Comparison of ENCODE assay signal across 8 mouse cellular contexts in genomic region chr8:124290911-124291691, GRCm38 (mm10). TPM values are rescaled to one million over a fixed set of nuclear protein-coding genes. Genes with fewer than 3 reads are reported as not detected.
DNase-seq lines count a peak whose midpoint lies in the region; ATAC-seq and TF ChIP-seq lines count a peak whose summit lies in the region.

No protein-coding gene starts in this region.

- intact Hi-C loops in heart, postnatal 36 days (cut with DNase I), result loop anchor here (5.0 kb wide), 1 partner anchor 56 kb away; no protein-coding TSS in a partner anchor

- no peaks in the 10 kb centered on the region for H3K9me3 ChIP-seq in forebrain, embryonic 13.5 days (replicated peaks)
- H3K9me3 ChIP-seq in forebrain, embryonic 12.5 days, result no peaks in the 10 kb centered on the region
- no peaks in the 10 kb centered on the region for H3K9me3 ChIP-seq in lung, postnatal 0 days (ENCODE audit: low read length)

- H3K27me3 ChIP-seq in forebrain, embryonic 13.5 days, result no peaks in the 10 kb centered on the region
- H3K27me3 ChIP-seq in forebrain, embryonic 12.5 days, result no peaks in the 10 kb centered on the region
- no peaks in the 10 kb centered on the region for H3K27me3 ChIP-seq in lung, postnatal 0 days (replicated peaks; ENCODE audit: insufficient read depth, low read length)

- H3K4me2 ChIP-seq in forebrain, embryonic 13.5 days, result no peak overlapping the region
- no peak overlapping the region for H3K4me2 ChIP-seq in forebrain, embryonic 12.5 days
- no peak overlapping the region for H3K4me2 ChIP-seq in lung, postnatal 0 days (replicated peaks; ENCODE audit: low read depth, low read length)

- TF ChIP-seq CTCF in lung, postnatal 0 days (IDR thresholded peaks at IDR 0.05), result peak; percentile 66
- peak; percentile 26; the same call in 1 of the 2 replicates for TF ChIP-seq CTCF in brain, embryonic 14.5 days (IDR thresholded peaks at IDR 0.05; ENCODE audit: borderline replicate concordance, extremely low read depth, insufficient read depth, insufficient read length)

- H3K4me1 ChIP-seq in forebrain, embryonic 13.5 days, result peaks cover 53% of the 10 kb centered on the region
- peaks cover 46% of the 10 kb centered on the region for H3K4me1 ChIP-seq in forebrain, embryonic 12.5 days
- H3K4me1 ChIP-seq in lung, postnatal 0 days (ENCODE audit: insufficient read depth, low read depth, low read length), result peaks cover 6% of the 10 kb centered on the region; the same call in 1 of the 2 replicates

- TF ChIP-seq EP300 in lung, postnatal 0 days (IDR thresholded peaks at IDR 0.05), result no peak

- H3K27ac ChIP-seq in forebrain, embryonic 13.5 days, result no peak overlapping the region
- H3K27ac ChIP-seq in forebrain, embryonic 12.5 days, result no peak overlapping the region
- H3K27ac ChIP-seq in lung, postnatal 0 days (ENCODE audit: low read length), result no peak overlapping the region

- DNase-seq in lung, postnatal 0 days (ENCODE audit: low spot score), result no peak
- no peak for DNase-seq in lung, postnatal 25 days (ENCODE audit: low spot score)
- no peak for DNase-seq in brain, embryonic 14.5 days (ENCODE audit: low read depth)
- DNase-seq in retina, postnatal 1 day, result peak; percentile 38
- no peak for DNase-seq in heart, postnatal 36 days
- no peak for DNase-seq in layer of hippocampus, adult 8-10 months (ENCODE audit: low spot score in 2 of 2)

- no peak overlapping the region for H3K4me3 ChIP-seq in forebrain, embryonic 13.5 days
- H3K4me3 ChIP-seq in forebrain, embryonic 12.5 days (replicated peaks), result no peak overlapping the region
- H3K4me3 ChIP-seq in lung, postnatal 0 days (ENCODE audit: low read depth, low read length), result no peak overlapping the region

- ATAC-seq in forebrain, embryonic 13.5 days, result no peak
- no peak for ATAC-seq in forebrain, embryonic 12.5 days (ENCODE audit: low FRiP score)
- ATAC-seq in lung, postnatal 0 days, result no peak

- H3K36me3 ChIP-seq in forebrain, embryonic 13.5 days (ENCODE audit: poor library complexity, severe bottlenecking), result peaks cover 11% of the 10 kb centered on the region
- H3K36me3 ChIP-seq in forebrain, embryonic 12.5 days (replicated peaks), result peaks cover 5% of the 10 kb centered on the region
- H3K36me3 ChIP-seq in lung, postnatal 0 days (ENCODE audit: insufficient read depth, low read length), result no peaks in the 10 kb centered on the region

- no peak for TF ChIP-seq POLR2A in brain, embryonic 14.5 days (IDR thresholded peaks at IDR 0.05; ENCODE audit: borderline replicate concordance, extremely low read depth, insufficient read depth, insufficient read length, poor library complexity, severe bottlenecking)

- H3K9ac ChIP-seq in forebrain, embryonic 13.5 days, result 0 out of 2 replicates have a peak overlapping the region, but pooled peaks have one; percentile 21
- no peak overlapping the region for H3K9ac ChIP-seq in forebrain, embryonic 12.5 days
- no peak overlapping the region for H3K9ac ChIP-seq in lung, postnatal 0 days (replicated peaks; ENCODE audit: low read depth)

- WGBS in forebrain, embryonic 13.5 days, result 90% methylated on average over 9 of the region's 9 CpGs
- WGBS in forebrain, embryonic 12.5 days, result 87% methylated on average over 9 of the region's 9 CpGs
- 93% methylated on average over 9 of the region's 9 CpGs for WGBS in lung, postnatal 0 days

RNA-seq across cellular contexts. Expression of gene Galnt2, which starts 59.9 kb away (rescaled TPM):
- polyA plus RNA-seq in forebrain, embryonic 13.5 days (2015; fragmentation: Nextera tagmentation; extraction: Ambion mirVana), result 31.1 and 38.6 TPM in 2 replicates
- 62.5 and 71.8 TPM in 2 replicates for polyA plus RNA-seq in forebrain, embryonic 12.5 days (2016; fragmentation: Nextera tagmentation; extraction: Ambion mirVana)
- polyA plus RNA-seq in lung, postnatal 0 days (2015; fragmentation: Nextera tagmentation; extraction: Ambion mirVana), result 54.3 and 66.2 TPM in 2 replicates
- 42.0 and 50.3 TPM in 2 replicates for polyA plus RNA-seq in brain, embryonic 14.5 days (2012; rRNA removed)
- 10 to 100 TPM; 32.1 to 34.2 TPM for total RNA-seq in heart, postnatal 36 days (2021)
- total RNA-seq in layer of hippocampus, adult 8-10 months (2022), result 10 to 100 TPM; 33.7 to 48.5 (median 40.8) TPM
